Mouse (Mus musculus) MEL-GATA-1-ER (cell line): Measurements from ENCODE around the gene Olfr311.
"Not testable (repeated sequence)": the region's sequence is repeated elsewhere in the genome, so short reads cannot be mapped to it uniquely, and the experiment has no call there.

ENCODE experiments used
- DNase-seq: peaks from one replicate; pipeline ENCODE4 v3.0.0-alpha.2; 2012; ENCODE audit warnings: low read depth; ENCODE audit errors: extremely low read depth

The Olfr311 gene

DNA sequence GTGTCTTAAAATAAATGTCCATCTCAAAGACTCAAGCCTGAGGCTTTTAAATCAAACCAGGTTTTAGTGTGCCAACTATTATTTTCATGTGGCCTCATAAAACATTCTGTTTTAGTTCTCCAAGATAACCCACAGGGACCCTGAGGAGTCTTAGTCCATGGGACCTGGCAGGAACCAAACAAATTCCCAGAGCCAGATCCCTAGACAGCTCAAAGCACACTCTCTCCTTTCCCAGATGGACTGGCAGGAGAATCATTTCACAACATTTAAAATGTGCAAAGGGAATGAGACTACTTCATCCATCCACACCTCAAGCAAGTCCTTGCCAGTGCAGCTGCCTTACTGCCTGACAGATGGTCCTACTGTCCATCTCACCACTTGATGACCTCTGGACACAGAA, at the start of gene Olfr311:
TSS of gene Olfr311 (plus strand) at position 301 of the 400 bp plus-strand sequence.
- not testable (repeated sequence) for DNase-seq

DNA sequence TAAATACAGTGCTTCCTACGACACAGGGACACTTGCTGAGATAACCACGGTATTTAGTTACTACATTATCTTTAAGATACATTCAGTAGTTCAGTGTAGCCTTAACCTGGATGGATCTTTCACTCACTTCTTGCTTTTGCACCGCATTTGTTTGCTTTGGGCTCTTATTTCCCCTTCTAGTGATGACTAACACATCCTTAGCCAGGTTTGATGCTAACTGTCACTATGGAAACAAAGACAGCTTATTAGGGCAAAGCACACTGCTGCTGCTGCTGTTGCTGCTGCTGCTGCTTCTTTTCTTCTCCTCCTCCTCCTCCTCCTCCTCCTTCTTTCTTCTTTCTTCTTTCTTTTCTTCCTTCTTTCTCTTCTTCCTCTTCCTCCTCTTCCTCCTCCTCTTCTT, 49.5 kb upstream of the Olfr311 start:
- DNase-seq = no peak

- DNase-seq = no peak
Observed at GRCm38 (mm10) chr11:58790053-58790452, 49.0 kb upstream of the Olfr311 start.

DNA sequence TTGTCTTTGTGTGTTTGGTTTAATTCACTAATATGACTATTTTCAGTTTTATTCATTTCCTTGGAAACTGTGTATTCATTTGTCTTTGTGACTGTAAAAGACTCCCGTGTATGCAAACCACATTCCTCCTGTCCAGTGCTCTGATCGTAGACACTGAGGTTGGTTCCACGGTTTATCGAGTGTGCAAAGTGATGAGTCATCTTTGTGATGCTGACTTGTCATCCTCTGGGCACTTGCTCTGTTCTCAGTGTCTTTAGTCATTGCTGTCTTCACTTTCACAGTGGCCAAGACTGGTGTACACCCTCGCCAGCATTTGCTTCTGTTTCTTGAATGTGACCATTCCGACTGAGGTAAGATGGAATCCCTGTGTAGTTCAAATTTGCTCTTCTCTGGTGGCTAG, 48.4 kb upstream of the Olfr311 start:
- no peak for DNase-seq

DNA sequence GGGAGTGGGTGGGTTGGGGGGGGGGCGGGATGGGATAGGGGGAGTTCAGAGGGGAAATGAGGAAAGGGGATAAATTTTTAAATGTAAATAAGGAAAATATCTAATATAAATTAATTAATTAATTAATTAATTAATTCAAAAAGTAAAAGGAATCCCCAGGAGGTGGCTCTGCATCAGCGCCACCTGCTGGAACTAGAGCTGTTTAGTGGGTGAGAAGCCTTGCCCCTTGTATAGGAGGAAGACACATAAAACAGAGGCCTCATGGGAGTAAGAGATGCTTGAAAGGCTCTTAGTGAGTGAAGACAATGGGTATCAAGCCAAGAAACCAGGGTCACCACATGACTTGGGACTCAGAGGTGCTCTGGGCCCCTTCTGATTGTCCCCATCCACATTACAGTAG, 43.2 kb upstream of the Olfr311 start:
- DNase-seq = no peak

DNA sequence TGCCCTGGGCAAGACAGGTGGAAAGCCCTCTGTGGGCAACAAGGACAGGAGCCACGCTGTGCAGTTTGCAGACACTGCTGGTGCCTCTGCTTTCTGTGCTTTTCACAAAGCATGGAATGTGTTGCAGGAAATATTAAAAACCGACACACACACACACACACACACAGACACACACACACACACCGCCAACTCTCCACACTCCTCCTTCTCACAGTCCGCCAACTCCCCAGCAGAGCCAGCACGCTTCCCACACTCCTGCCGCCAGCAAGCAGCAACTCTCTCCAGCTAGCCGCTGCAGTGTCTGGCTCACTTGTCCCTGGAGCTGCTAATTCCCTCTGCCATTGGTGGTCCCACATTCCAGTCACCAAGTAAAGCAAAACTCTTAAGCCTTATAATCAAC, 42.2 kb upstream of the Olfr311 start:
- no peak for DNase-seq

DNA sequence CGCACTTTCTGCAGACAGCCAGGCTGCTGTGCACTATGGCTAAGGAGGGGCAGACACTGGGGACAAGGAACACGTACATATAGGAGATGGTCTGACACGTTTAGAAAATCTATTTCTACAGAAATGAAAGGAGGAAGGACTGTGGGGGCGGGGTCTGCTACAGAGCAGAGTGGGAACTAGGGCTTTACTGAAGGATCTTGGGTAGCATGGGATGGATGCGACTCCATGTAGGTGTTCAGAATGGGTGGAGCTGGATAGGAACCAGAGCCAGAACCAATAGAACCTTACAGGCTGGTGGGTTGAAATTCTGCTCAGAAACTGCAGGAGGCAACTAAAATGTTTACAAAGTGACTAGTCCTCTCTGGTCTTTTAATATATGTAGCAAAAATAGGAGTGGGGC, 39.3 kb upstream of the Olfr311 start:
- no peak for DNase-seq

- DNase-seq = no peak
Observed at GRCm38 (mm10) chr11:58801558-58802228, 37.4 kb upstream of the Olfr311 start, which contains the start of gene Fam183b. Gene Fam183b, minus strand, starts transcription at chr11:58801960.

GRCm38 (mm10) chr11:58803871-58804270, 35.2 kb upstream of the Olfr311 start:
- DNase-seq = no peak

DNA sequence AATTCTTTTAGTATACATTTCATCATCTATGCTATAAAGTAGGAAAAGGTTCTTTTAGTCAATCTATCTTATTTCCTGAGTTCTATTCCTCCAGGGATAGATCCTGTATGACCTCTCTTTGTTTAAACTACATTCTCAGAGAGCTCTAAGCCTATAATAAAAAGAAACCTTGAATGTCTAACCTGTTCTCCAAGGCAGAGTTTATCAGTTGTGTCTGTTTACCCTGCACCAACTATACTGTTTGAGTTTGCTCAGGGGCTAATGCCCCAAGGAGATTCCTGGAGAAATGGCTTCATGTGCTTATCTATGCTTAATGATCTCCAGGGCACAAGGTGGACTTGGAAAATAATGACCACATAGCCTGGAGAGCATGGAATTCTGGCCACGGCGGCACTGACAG, 34.7 kb upstream of the Olfr311 start:
- no peak for DNase-seq

- no peak for DNase-seq
Observed at GRCm38 (mm10) chr11:58812001-58812400, 27.1 kb upstream of the Olfr311 start.

- DNase-seq = not testable (repeated sequence)
Observed at GRCm38 (mm10) chr11:58814700-58815099, 24.4 kb upstream of the Olfr311 start, which contains the start of gene Olfr313. Gene Olfr313, plus strand, starts transcription at chr11:58815000.

GRCm38 (mm10) chr11:58815676-58816075, 23.4 kb upstream of the Olfr311 start:
- no peak for DNase-seq

GRCm38 (mm10) chr11:58828937-58829336, 10.1 kb upstream of the Olfr311 start, which contains the start of gene Olfr312:
Gene Olfr312, plus strand, starts transcription at chr11:58829237.
- DNase-seq = not testable (repeated sequence)

- no peak for DNase-seq
Observed at GRCm38 (mm10) chr11:58829764-58830163, 9.3 kb upstream of the Olfr311 start.

GRCm38 (mm10) chr11:58832541-58832940, 6.5 kb upstream of the Olfr311 start:
- DNase-seq = not testable (repeated sequence)

DNA sequence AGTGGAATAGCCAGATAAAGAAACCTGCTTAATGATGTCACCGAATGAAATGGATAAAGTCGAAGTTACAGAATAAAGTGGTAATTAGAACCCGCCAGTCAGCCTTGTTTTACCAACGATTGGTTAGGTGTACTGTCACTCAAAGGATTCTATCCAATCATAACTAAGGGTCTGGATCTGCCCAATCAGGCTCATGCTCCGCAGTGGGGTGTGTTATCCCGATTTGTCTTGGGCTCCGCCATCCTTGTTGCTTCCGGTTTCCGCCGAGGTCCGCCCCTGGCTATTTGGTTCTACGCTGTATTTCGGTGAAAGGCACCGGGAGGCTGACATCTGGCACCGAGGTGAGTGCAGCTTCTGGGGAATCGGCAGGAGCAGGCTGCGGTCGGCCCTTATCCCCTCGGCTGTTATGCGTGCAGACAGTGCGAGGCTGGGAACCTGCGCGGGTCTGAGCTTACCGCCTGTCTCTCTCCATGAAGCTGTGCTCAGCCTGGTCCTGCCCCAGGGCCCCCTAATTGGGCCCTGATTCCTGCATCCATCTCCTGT, 7.9 kb downstream of the Olfr311 start, which contains the start of gene Gm12258:
TSS of gene Gm12258 (plus strand) at position 240 of the 543 bp plus-strand sequence.
- peak; percentile 99 for DNase-seq

GRCm38 (mm10) chr11:58847636-58848035, 8.6 kb downstream of the Olfr311 start:
- no peak for DNase-seq

DNA sequence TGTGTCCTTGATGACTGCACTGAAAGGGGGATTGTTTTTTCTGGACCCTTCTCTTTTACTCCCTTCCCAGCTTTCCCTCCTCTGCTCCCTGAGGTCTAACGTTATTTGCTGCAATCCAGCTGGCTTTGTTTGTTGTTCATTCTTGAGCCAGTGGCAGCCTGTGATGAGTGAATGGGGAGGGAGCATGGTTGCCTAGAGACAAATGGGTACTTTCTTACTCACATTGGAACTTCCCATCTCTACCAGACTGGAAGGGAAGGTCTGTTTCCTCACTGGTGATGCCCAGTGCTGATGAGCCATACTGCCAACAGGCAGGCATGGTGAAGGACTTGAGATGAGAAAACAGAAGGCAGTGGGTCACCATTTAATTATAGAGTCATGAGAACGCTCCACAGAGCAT, 10.7 kb downstream of the Olfr311 start:
- no peak for DNase-seq

DNA sequence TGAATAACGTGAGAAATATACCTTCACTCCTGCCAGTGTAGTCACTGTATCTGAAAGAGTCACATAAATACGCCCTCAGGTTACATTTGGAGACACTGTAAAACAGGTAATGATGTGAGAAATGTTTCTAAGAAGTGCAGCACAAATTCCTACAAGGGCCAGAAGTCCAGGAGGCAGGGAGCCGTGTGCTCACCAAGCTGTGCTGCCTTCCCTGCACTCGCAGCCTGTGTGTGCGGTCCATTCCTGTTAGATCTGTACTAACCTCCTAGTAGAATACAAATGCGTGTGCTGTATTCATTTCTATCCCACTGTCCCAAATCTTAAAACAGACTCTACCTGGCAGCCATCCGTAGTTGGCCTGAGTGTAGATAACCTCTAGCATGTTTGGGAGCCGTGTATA, 21.7 kb downstream of the Olfr311 start:
- DNase-seq = no peak

DNA sequence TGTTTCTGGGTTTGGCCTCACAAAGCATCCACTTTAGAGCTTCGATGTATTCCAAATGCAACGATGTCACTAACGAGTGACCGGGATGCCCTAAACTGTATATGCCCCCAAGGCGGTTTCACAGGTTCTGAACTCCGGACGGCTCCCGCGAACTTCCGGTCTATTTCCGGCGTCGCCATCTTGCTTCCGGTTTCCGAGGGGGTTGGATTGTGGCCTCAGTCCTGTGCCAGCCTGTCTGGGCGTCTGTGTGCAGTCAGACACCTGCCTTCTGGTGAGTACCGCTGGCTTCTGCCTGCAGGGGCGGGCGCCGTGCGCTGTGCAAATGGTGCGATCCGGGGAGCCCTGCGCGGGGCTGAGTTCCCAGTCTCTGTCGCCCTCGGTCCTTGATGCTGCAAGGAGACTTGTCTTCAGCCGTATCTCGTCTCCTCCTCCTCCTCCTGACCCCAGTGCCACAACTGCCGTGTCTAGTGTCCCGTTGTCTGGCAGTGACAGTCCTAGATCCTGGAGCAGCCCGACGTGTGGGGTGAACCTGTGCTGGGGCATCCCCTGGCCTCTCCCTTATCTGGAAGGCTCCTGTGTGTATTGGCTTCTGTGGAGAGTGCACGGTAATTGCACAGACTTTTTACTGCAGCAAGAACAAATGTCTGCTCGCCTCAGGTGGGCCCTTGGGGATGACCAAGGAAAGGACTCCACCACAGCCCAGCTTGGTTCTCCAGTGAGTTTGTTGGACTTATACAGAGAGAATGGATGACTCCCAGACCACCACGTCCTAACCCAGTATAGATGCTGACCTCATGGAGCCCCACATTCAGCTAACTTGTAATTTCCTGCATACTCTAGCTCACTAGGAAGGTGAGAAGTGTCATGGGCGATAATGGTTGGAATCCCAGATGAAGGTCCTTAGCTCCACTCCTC, 28.2 kb downstream of the Olfr311 start, which contains the start of gene 2810021J22Rik:
TSS of gene 2810021J22Rik (plus strand) at position 178 of the 915 bp plus-strand sequence.
- peak; percentile 64 for DNase-seq

DNA sequence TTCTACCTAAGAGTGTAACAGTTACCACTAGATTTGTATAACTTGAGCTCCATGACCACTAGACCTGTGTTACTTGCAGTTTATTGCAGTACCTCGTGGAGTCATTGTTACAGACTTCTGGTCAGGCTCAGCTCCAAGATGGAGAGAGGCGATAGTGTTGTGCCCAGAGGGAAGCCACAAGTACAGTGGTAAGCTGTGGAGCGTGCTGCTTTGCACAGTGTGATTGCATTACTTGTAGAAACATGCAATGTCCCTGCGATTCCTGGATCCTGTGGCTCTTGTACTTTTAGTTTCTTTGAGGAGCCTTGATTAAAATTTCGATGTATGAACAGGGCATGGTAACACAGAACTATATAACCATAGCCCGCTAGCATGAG, 28.9 kb downstream of the Olfr311 start:
- no peak for DNase-seq
